Mouse (Mus musculus) spleen, postnatal 4 days (tissue): Measurements from ENCODE around the gene Eml1.
A peak's percentile ranks its signal among the peaks of the same experiment; 100 is the strongest.

Experiments used
- DNase-seq, 2 experiments: peaks; one replicate each; pipeline ENCODE4 v3.0.0; 2022; ENCODE audit warnings: low spot score in 2 of 2

Eml1 gene

DNA sequence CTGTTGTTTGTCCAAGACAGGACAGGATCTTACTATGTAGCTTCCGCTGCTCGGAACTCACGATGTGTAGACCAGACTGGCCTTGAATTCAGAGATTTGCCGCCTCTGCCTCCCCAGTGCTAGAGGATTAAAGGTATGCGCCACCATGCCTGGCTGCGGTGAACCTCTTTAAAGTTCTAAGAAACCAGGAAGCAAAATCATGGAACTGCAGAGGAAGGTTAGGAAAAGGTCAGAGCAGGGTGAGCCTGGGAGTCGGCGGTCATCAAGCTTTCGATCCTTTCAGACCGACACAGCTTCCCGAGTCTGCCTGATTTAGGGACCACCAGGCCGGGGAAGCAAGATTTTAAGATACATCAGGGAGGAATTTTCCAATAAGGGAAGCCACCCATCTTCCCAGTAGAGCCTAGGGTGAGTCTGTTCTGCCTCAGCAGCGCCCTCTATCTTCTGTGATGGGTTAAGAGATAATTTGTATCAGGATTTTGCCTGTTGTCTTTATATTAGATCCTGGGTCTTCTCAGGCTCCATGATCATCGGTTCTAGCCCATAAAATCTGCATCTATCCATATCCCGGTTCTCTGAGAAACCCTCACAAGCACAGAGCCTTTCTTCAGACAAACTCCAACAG lies 176.6 kb downstream of the Eml1 start:
- no peak for DNase-seq

DNA sequence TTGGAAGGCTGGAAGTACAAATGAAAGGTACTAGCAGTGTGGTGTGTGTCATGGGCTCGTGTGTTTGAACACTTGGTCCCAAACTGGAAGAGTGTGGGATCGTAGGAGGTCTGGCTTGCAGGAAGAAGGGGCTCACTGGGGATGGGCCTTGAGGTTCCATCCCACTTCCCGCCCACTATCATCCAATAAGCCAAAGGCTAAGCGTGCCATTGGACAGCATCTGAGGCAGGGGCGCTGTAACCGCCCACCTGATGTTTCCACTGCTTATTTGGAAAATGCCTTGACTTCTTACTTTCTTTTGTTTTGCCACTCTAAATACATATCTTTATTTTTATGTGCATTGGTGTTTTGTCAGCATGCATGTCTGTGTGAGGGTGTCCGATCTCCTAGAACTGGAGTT lies 181.0 kb downstream of the Eml1 start:
- no peak for DNase-seq

DNA sequence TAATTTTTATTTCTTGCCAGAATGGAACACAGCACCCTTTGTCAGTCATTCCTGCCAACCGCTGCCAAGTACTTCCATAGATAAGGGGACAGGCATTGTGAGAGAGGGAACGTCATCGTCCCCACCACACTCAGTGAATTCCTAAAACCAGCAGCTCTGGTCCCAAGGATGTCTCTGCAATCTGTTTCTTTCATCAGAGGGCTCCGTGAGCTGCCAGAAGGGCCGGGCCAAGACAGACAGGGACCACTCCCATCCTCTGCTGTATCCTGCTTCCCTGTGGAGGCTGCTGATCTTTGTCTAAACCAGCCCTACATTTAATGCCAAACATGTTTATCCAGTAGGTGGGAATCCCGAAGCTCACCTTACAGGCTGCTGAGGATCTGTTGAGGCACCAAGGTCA lies 182.3 kb downstream of the Eml1 start:
- DNase-seq, result no peak

DNA sequence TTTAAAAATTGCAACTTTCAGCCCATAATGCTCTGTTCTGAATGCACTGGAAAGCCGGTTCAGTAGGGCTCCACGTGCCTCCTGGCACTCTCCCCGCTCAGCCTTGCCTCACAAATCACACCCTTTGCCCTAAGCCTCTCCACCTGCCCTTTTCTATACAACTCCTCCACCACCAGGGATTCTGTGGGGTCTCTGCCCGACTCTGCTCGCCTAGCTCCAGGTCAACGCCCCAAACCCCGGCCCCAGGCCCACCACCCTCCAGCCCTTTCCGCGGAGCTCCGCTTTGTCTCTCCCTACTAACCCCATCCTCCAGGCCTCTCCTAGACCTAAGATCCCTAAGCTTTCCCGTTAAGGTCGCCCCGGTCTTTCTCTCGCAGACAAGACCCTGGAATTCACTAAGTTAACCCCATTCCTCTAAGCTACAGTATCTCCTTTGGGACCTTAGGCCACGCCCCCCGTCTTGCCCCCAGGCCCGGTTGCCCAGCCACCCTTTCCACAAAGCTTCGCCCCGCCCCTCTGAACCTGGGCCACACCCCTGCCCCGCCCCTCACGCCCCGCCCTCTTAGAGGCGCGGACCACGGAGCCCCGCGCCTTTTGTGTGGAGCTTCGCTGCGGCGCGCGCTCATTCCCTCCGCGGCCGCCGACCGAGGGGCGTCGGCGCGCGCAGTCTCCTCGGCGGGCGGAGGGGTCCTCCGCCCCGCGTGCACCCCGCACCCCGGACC lies 183.5 kb downstream of the Eml1 start, which contains the start of gene Evl:
TSS of gene Evl (plus strand) at position 601 of the 722 bp plus-strand sequence.
- DNase-seq, result peak; percentile 73 to 84

DNA sequence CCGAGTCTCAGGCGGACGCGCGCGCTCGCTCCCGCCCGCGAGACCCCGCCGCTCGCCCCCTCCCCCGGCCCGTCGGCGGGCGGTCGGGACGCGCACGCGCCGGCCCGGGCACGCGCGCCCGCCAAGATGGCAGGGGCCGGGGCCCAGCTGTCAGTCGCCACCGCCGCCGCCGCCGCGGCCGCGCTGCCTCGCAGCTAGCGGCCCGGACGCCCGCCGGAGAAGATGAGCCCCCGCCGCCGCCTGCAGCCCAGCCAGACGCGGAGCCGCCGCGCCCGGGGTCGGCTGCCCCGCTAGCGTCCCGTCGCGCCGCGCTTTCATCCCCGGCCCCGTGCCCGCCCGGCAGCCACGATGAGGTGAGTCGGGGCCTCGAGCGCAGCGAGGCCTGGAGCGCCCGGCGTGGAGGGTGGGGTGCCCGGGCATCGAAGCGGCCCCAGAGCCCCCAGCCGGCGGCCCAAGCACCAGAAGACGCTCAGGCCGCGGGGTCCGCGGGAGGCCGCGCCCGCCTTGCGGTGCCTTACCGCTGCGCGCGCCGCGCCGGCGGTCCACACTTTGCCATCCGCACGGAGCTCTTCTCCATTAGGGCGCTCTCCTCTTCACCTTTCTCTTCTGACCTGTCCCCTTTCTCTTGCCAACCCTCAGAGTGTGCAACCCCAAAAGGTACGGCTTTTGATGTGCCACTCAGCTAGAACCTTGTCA lies 184.3 kb downstream of the Eml1 start:
- DNase-seq, result peak in 1 of 2 experiments; percentile 69

DNA sequence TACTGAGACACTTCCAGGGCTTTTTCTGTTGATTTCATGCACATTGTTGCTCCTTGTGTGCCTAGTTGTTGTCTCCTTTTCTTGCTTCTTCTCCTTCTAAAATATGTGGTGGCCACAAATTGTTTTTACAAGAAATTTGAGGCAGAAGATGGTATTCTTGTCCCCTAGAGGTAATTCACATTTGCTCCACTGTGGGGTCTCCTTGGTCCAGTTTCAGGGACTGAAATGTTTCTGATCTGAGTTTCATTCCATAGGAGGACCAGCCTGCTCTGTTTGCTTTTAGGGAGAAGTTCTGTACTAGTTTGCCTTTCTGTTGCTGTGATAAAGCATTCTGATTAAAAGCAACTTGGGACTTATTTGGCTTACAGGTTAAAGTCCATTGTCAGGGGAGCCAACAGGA lies 187.4 kb downstream of the Eml1 start:
- DNase-seq, result no peak

DNA sequence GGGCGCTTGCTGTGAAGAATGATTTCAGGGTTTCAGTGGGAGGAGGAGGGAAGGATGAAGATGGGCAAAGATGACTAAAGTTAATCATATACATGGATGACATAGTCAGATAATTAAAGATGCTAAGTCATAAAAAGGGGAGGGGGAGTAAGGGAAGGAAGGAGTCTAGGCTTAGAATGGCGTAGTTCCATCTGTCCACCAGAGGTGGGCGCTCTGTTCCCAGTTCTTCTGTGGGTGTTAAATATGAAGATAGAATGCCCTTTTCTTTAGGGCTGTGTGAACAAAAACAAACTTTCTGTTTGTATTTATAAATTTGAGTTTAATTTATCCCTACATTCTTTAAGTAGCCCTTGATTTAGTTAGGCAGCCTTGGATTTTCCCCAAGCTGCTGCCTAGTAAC lies 192.5 kb downstream of the Eml1 start:
- no peak for DNase-seq

DNA sequence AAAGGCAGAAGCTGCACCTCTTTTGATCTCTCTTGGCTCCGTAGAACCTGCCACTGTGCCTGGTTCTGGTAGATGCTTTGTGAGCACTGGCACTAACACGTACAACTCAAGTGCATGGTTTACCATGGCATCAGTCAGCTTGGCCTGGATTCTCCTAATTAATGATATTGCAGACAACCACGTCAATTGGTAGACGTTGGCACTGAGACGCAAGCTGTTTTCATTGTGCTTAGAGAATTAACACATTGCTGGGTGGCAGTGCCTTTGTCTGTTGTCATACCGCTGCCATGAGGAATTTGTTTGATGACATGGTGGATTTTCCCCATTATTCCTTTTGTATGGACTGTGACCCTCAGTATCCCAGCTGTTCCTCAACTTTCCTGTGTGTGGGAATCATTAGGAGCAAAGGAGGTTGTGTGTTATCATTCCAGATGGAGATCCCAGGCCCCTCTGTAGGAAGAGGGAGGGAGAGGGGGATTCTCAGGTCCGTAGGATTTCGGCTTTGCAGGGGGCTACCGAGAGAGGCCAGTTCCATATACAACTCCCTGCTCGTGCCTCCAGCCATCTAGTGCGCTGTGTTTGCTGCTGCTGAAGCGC lies 194.3 kb downstream of the Eml1 start:
- no peak for DNase-seq

DNA sequence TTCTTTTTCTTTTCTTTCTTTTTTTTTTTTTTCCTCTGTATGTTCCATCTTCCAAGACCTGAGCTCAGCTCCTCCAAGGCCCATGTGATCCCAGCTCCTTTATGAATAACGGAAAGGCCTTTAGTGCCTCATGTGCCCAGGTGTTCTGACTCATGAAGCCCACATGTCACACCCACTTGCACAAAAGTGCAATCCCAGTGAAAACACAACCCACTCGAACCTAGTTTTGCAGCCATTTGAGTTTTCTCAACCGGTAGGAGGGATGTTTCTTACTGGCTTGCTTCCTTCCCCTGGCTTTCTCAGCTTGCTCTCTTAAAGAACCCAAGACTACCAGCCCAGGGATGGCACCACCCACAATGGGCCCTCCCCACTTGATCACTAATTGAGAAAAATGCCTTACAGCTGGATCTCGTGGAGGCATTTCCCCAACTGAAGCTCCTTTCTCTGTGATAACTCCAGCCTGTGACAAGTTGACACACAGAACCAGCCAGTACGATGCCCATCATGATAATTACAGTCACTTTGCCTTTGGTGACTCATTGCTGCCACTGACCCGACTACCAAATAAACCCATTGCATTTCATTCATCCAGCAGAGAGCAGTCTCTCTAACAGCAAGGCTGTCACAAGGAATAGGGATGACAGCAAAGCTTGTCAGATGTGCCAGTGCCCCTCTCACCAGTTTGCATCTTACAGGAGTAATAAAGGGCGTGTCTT lies 208.6 kb downstream of the Eml1 start:
- no peak for DNase-seq

DNA sequence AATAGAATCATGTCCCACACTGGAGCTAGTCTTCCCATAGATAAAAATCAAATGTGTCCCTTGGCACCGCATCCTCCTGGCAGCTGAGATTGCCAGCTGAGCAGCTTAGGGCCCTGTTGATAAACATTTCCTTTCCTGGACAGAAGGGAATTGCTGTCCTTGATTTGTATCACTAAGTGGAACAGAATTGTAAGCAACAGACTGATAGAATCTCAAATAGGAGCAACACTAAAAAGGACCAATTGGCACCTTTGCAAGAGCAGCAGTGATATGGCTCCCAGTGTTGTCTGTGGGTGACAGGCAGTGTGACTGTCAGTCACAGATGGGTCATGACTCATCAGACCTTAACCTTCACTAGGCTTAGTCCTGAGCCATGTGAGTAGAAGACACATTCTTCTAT lies 213.0 kb downstream of the Eml1 start:
- no peak for DNase-seq
